Mouse (Mus musculus) heart, embryonic 12.5 days (tissue): ENCODE data around the gene C1galt1. TPM values are rescaled to one million over a fixed set of nuclear protein-coding genes. Genes with fewer than 3 reads are reported as not detected.

Experiments used
- ATAC-seq: fragments of 200-750 bp; cut with Nextera tagmentation; 2 replicates; pipeline ENCODE4 v1.8.0; 2017; ENCODE audit warnings: moderate TSS enrichment, moderate library complexity; ENCODE audit not compliant: insufficient number of reproducible peaks, low FRiP score
- H3K27ac ChIP-seq: fragments of 300-500 bp; sonication (generic); 2 replicates; pipeline ENCODE4 v1.5.1; 2016; ENCODE audit warnings: mild to moderate bottlenecking, moderate library complexity; ENCODE audit not compliant: poor library complexity, severe bottlenecking
- H3K27me3 ChIP-seq: fragments of 300-500 bp; sonication (generic); replicated peaks from 2 replicates; pipeline ENCODE4 v1.6.1; 2016; ENCODE audit warnings: mild to moderate bottlenecking, moderate library complexity
- H3K36me3 ChIP-seq: fragments of 300-500 bp; sonication (generic); 2 replicates; pipeline ENCODE4 v1.6.1; 2016; ENCODE audit warnings: mild to moderate bottlenecking, moderate library complexity
- H3K4me1 ChIP-seq: fragments of 300-500 bp; sonication (generic); replicated peaks from 2 replicates; pipeline ENCODE4 v1.6.1; 2016; ENCODE audit warnings: mild to moderate bottlenecking
- H3K4me2 ChIP-seq: fragments of 300-500 bp; sonication (generic); 2 replicates; pipeline ENCODE4 v1.6.1; 2016; ENCODE audit warnings: mild to moderate bottlenecking, moderate library complexity
- H3K4me3 ChIP-seq: fragments of 300-500 bp; sonication (generic); 2 replicates; pipeline ENCODE4 v1.5.1; 2016; ENCODE audit warnings: mild to moderate bottlenecking
- H3K9ac ChIP-seq: fragments of 300-500 bp; sonication (generic); 2 replicates; pipeline ENCODE4 v1.6.1; 2016; ENCODE audit warnings: mild to moderate bottlenecking, moderate library complexity
- H3K9me3 ChIP-seq: fragments of 300-500 bp; sonication (generic); replicated peaks from 2 replicates; pipeline ENCODE4 v1.6.1; 2016; ENCODE audit warnings: mild to moderate bottlenecking, moderate library complexity
- WGBS: fragments of 180-500 bp; shearing (Covaris S2); methylation state at CpG from one replicate; pipeline ENCODE4 v1.1.7; 2016; 5-methylcytosine and 5-hydroxymethylcytosine counted together
- polyA plus RNA-seq: library from polyadenylated mRNA; unstranded; fragments of >200 nt; fragmentation: Nextera tagmentation; extraction: Ambion mirVana; gene quantifications from 2 replicates; pipeline ENCODE4 v1.2.1, GENCODE M21; 2016

The C1galt1 gene
- polyA plus RNA-seq, 1 experiment from 2014 or later: 3.8 TPM

GRCm38 (mm10) chr6:7861033-7861432, 16.4 kb downstream of the C1galt1 start:
- H3K4me2 ChIP-seq: 0 out of 2 replicates have a peak overlapping the region, but pooled peaks have one; percentile 12
- peaks cover 12% of the 10 kb centered on the region for H3K36me3 ChIP-seq
- 32% methylated on average over 3 of the region's 3 CpGs for WGBS
- no peak overlapping the region for H3K4me3 ChIP-seq
- no peaks in the 10 kb centered on the region for H3K9me3 ChIP-seq
- H3K27ac ChIP-seq: peak overlapping the region; percentile 32
- no peaks in the 10 kb centered on the region for H3K27me3 ChIP-seq
- peaks cover 50% of the 10 kb centered on the region for H3K4me1 ChIP-seq
- no peak overlapping the region for H3K9ac ChIP-seq
- ATAC-seq: no peak

GRCm38 (mm10) chr6:7863354-7863753, 18.7 kb downstream of the C1galt1 start:
- Histone ChIP-seq H3K9me3 (no peaks in the 10 kb centered on the region), H3K4me1 (peaks cover 32% of the 10 kb centered on the region), H3K27ac (no peak overlapping the region), H3K9ac (no peak overlapping the region), H3K4me2 (no peak overlapping the region), H3K4me3 (no peak overlapping the region), H3K36me3 (peaks cover 21% of the 10 kb centered on the region), H3K27me3 (no peaks in the 10 kb centered on the region)
- WGBS: 80% methylated on average over 4 of the region's 4 CpGs
- no peak for ATAC-seq

GRCm38 (mm10) chr6:7876836-7877235, 32.2 kb downstream of the C1galt1 start:
- Histone ChIP-seq H3K9ac (no peak overlapping the region), H3K36me3 (peaks cover 3% of the 10 kb centered on the region; the same call in 1 of the 2 replicates), H3K4me2 (no peak overlapping the region), H3K4me3 (no peak overlapping the region), H3K27ac (no peak overlapping the region), H3K27me3 (no peaks in the 10 kb centered on the region), H3K4me1 (no peaks in the 10 kb centered on the region), H3K9me3 (no peaks in the 10 kb centered on the region)
- 90% methylated on average over 5 of the region's 5 CpGs for WGBS
- ATAC-seq: no peak

- WGBS: 68% methylated on average over 1 of the region's 1 CpGs
- Histone ChIP-seq H3K9ac (no peak overlapping the region), H3K4me3 (no peak overlapping the region), H3K36me3 (no peaks in the 10 kb centered on the region), H3K9me3 (no peaks in the 10 kb centered on the region), H3K27me3 (no peaks in the 10 kb centered on the region), H3K27ac (no peak overlapping the region), H3K4me2 (no peak overlapping the region), H3K4me1 (no peaks in the 10 kb centered on the region)
- no peak for ATAC-seq
Measured at GRCm38 (mm10) chr6:7881595-7882128, 37.0 kb downstream of the C1galt1 start.

GRCm38 (mm10) chr6:7882520-7882919, 37.9 kb downstream of the C1galt1 start:
- no peak for ATAC-seq
- no peaks in the 10 kb centered on the region for H3K27me3 ChIP-seq
- no peaks in the 10 kb centered on the region for H3K9me3 ChIP-seq
- H3K4me3 ChIP-seq: no peak overlapping the region
- H3K4me1 ChIP-seq: no peaks in the 10 kb centered on the region
- 55% methylated on average over 13 of the region's 13 CpGs for WGBS
- H3K36me3 ChIP-seq: no peaks in the 10 kb centered on the region
- H3K4me2 ChIP-seq: no peak overlapping the region
- H3K9ac ChIP-seq: no peak overlapping the region
- H3K27ac ChIP-seq: no peak overlapping the region

GRCm38 (mm10) chr6:7885994-7886684, 41.5 kb downstream of the C1galt1 start:
- H3K9me3 ChIP-seq: no peaks in the 10 kb centered on the region
- no peak overlapping the region for H3K27ac ChIP-seq
- H3K36me3 ChIP-seq: no peaks in the 10 kb centered on the region
- 63% methylated on average over 5 of the region's 5 CpGs for WGBS
- no peak for ATAC-seq
- H3K27me3 ChIP-seq: no peaks in the 10 kb centered on the region
- no peak overlapping the region for H3K9ac ChIP-seq
- no peaks in the 10 kb centered on the region for H3K4me1 ChIP-seq
- H3K4me2 ChIP-seq: no peak overlapping the region
- no peak overlapping the region for H3K4me3 ChIP-seq

GRCm38 (mm10) chr6:7886685-7887004, 42.0 kb downstream of the C1galt1 start:
- H3K27ac ChIP-seq: no peak overlapping the region
- H3K36me3 ChIP-seq: no peaks in the 10 kb centered on the region
- H3K9me3 ChIP-seq: no peaks in the 10 kb centered on the region
- ATAC-seq: no peak
- H3K4me3 ChIP-seq: no peak overlapping the region
- H3K9ac ChIP-seq: no peak overlapping the region
- no peaks in the 10 kb centered on the region for H3K27me3 ChIP-seq
- no peaks in the 10 kb centered on the region for H3K4me1 ChIP-seq
- no peak overlapping the region for H3K4me2 ChIP-seq
- 79% methylated on average over 2 of the region's 2 CpGs for WGBS

- 76% methylated on average over 5 of the region's 5 CpGs for WGBS
- no peak overlapping the region for H3K4me3 ChIP-seq
- no peaks in the 10 kb centered on the region for H3K4me1 ChIP-seq
- no peaks in the 10 kb centered on the region for H3K9me3 ChIP-seq
- H3K27ac ChIP-seq: no peak overlapping the region
- no peaks in the 10 kb centered on the region for H3K36me3 ChIP-seq
- no peak for ATAC-seq
- H3K9ac ChIP-seq: no peak overlapping the region
- H3K4me2 ChIP-seq: no peak overlapping the region
- H3K27me3 ChIP-seq: no peaks in the 10 kb centered on the region
Measured at GRCm38 (mm10) chr6:7896339-7896738, 51.7 kb downstream of the C1galt1 start.

GRCm38 (mm10) chr6:7912015-7912414, 67.4 kb downstream of the C1galt1 start:
- no peak overlapping the region for H3K27ac ChIP-seq
- H3K9me3 ChIP-seq: no peaks in the 10 kb centered on the region
- no peaks in the 10 kb centered on the region for H3K36me3 ChIP-seq
- H3K9ac ChIP-seq: no peak overlapping the region
- no peak for ATAC-seq
- no peaks in the 10 kb centered on the region for H3K4me1 ChIP-seq
- H3K27me3 ChIP-seq: no peaks in the 10 kb centered on the region
- no peak overlapping the region for H3K4me3 ChIP-seq
- no peak overlapping the region for H3K4me2 ChIP-seq
- 63% methylated on average over 2 of the region's 2 CpGs for WGBS

Other genes starting within 250 kb of the C1galt1 start
- 30.3 and 38.5 TPM in 2 replicates for gene Asns, start 151.6 kb upstream of the C1galt1 start, polyA plus RNA-seq